Mouse (Mus musculus) midbrain, embryonic 16.5 days (tissue): ENCODE measurements around the gene Bbs9. TPM values are rescaled to one million over a fixed set of nuclear protein-coding genes. Genes with fewer than 3 reads are reported as not detected.

Experiments used
- ATAC-seq: fragments of 200-750 bp; cut with Nextera tagmentation; 2 replicates; pipeline ENCODE4 v1.8.0; 2017; ENCODE audit warnings: moderate TSS enrichment
- H3K27ac ChIP-seq: fragments of 300-500 bp; sonication (generic); 2 replicates; pipeline ENCODE4 v1.5.1; 2014; ENCODE audit warnings: mild to moderate bottlenecking, low read length, mixed read lengths
- H3K27me3 ChIP-seq: fragments of 300-500 bp; sonication (generic); 2 replicates; pipeline ENCODE4 v1.6.1; 2014; ENCODE audit warnings: low read depth, low read length, mixed read lengths; ENCODE audit not compliant: control insufficient read depth, insufficient read depth
- H3K36me3 ChIP-seq: fragments of 300-500 bp; sonication (generic); 2 replicates; pipeline ENCODE4 v1.6.1; 2014; ENCODE audit warnings: mild to moderate bottlenecking, low read length, moderate library complexity, mixed read lengths; ENCODE audit not compliant: control insufficient read depth, insufficient read depth
- H3K4me1 ChIP-seq: fragments of 300-500 bp; sonication (generic); 2 replicates; pipeline ENCODE4 v1.6.1; 2014; ENCODE audit warnings: mild to moderate bottlenecking, low read length, mixed read lengths; ENCODE audit not compliant: control insufficient read depth, insufficient read depth
- H3K4me2 ChIP-seq: fragments of 300-500 bp; sonication (generic); 2 replicates; pipeline ENCODE4 v1.6.1; 2014; ENCODE audit warnings: mild to moderate bottlenecking, low read length, mixed read lengths
- H3K4me3 ChIP-seq: fragments of 300-500 bp; sonication (generic); 2 replicates; pipeline ENCODE4 v1.5.1; 2014; ENCODE audit warnings: low read depth, mild to moderate bottlenecking, low read length, moderate library complexity, mixed read lengths
- H3K9ac ChIP-seq: fragments of 300-500 bp; sonication (generic); 2 replicates; pipeline ENCODE4 v1.6.1; 2014; ENCODE audit warnings: low read depth, low read length, mixed read lengths
- H3K9me3 ChIP-seq: fragments of 300-500 bp; sonication (generic); replicated peaks from 2 replicates; pipeline ENCODE4 v1.6.1; 2014; ENCODE audit warnings: mild to moderate bottlenecking, low read length, mixed read lengths; ENCODE audit not compliant: control insufficient read depth, poor library complexity, severe bottlenecking
- WGBS: fragments of 180-500 bp; shearing (Covaris S2); extraction: QIAGEN DNeasy Blood & Tissue Kit; methylation state at CpG from one replicate; pipeline ENCODE4 v1.1.7; 2014; 5-methylcytosine and 5-hydroxymethylcytosine counted together
- polyA plus RNA-seq: library from polyadenylated mRNA; unstranded; fragments of >200 nt; fragmentation: Nextera tagmentation; extraction: Ambion mirVana; gene quantifications from 2 replicates; pipeline ENCODE4 v1.2.1, GENCODE M21; 2015

Gene Bbs9
- polyA plus RNA-seq, 1 experiment from 2014 or later = 29.3 TPM

DNA sequence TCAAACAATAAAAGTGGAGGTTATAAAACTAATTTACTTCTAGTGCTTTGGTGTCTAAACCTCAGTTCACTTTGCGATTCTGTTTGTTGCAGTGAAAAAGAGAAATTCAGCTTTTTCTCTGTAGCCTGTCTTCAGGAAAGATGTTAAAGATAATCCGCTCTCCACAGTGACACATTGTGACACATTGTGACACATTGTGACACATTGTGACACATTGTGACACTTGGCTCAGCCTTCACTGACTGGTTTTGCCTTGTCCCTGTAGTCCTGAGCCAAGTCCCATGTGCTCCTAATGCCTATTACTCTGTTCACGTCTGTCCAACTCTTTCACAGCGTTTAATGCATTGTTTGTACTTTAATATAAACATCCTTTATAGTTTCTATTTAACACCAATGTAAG lies 203.0 kb downstream of the Bbs9 start:
- ATAC-seq = no peak
- WGBS = 85% methylated on average over 4 of the region's 4 CpGs
- H3K9me3 ChIP-seq = no peaks in the 10 kb centered on the region

DNA sequence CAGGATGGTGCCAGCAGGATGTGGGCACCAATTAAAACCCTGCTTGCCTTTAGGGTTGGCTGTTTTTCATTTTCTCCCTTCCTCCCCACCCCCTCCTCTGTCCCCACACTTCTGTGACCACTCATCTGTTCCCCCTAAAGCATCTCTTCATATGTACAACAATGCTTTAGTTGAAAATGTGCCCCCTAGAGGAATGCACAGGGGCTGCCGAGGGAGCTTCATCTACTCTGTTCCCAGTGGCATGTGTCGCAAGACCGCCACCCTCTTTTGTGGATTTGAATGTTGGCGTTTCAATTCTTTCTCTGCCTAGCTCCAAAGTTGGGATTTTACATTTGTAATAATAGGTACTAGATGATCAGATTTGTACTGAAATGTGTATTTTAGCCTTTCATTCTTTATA lies 204.0 kb downstream of the Bbs9 start:
- Histone ChIP-seq H3K36me3 (no peaks in the 10 kb centered on the region), H3K4me2 (no peak overlapping the region), H3K4me3 (no peak overlapping the region), H3K9me3 (no peaks in the 10 kb centered on the region), H3K27ac (no peak overlapping the region), H3K9ac (no peak overlapping the region), H3K4me1 (peaks cover 2% of the 10 kb centered on the region), H3K27me3 (no peaks in the 10 kb centered on the region)
- 79% methylated on average over 4 of the region's 4 CpGs for WGBS
- no peak for ATAC-seq

More for the DNA sequence above, 203.0 kb downstream of the Bbs9 start:
- Histone ChIP-seq H3K27ac (no peak overlapping the region), H3K27me3 (no peaks in the 10 kb centered on the region), H3K4me2 (no peak overlapping the region), H3K9ac (no peak overlapping the region), H3K4me3 (no peak overlapping the region), H3K4me1 (peaks cover 2% of the 10 kb centered on the region), H3K36me3 (no peaks in the 10 kb centered on the region)

DNA sequence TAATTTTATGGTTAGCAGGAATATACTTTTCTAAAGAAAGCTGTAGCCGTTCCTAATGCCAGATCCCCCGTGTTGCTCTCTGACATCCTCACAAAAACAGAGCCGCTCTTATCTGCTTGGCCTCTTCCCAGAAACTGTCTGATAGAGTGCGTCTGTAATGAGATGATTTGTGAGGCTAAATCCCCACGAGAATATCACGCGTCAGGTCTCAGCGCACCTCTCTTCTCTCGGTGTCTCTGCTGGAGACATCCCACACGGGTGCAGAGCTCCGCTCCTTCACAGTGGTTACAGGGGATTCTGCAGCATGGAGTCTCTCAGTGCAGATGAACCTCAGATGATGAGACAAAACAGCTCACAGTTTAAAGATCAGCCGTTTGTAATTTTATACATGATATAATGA lies 204.5 kb downstream of the Bbs9 start:
- no peak overlapping the region for H3K4me3 ChIP-seq
- H3K9ac ChIP-seq = no peak overlapping the region
- no peaks in the 10 kb centered on the region for H3K9me3 ChIP-seq
- WGBS = 48% methylated on average over 12 of the region's 12 CpGs
- no peak overlapping the region for H3K4me2 ChIP-seq
- no peak; the same call in 1 of the 2 replicates for ATAC-seq
- H3K4me1 ChIP-seq = peaks cover 2% of the 10 kb centered on the region
- no peaks in the 10 kb centered on the region for H3K36me3 ChIP-seq
- no peak overlapping the region for H3K27ac ChIP-seq
- no peaks in the 10 kb centered on the region for H3K27me3 ChIP-seq

GRCm38 (mm10) chr9:22680484-22680883 lies 205.0 kb downstream of the Bbs9 start:
- no peaks in the 10 kb centered on the region for H3K9me3 ChIP-seq
- peaks cover 2% of the 10 kb centered on the region for H3K4me1 ChIP-seq
- ATAC-seq = no peak
- no peak overlapping the region for H3K27ac ChIP-seq
- no peaks in the 10 kb centered on the region for H3K36me3 ChIP-seq
- WGBS = 64% methylated on average over 1 of the region's 1 CpGs
- H3K4me2 ChIP-seq = no peak overlapping the region
- no peaks in the 10 kb centered on the region for H3K27me3 ChIP-seq
- H3K9ac ChIP-seq = no peak overlapping the region
- no peak overlapping the region for H3K4me3 ChIP-seq

GRCm38 (mm10) chr9:22683786-22684185 lies 208.3 kb downstream of the Bbs9 start:
- Histone ChIP-seq H3K4me3 (no peak overlapping the region), H3K4me1 (peaks cover 2% of the 10 kb centered on the region; the same call in 1 of the 2 replicates), H3K9ac (no peak overlapping the region), H3K9me3 (no peaks in the 10 kb centered on the region), H3K27ac (no peak overlapping the region), H3K36me3 (no peaks in the 10 kb centered on the region), H3K27me3 (no peaks in the 10 kb centered on the region), H3K4me2 (no peak overlapping the region)
- no peak for ATAC-seq
- WGBS = 83% methylated on average over 3 of the region's 3 CpGs

GRCm38 (mm10) chr9:22686765-22687472 lies 211.4 kb downstream of the Bbs9 start:
- Histone ChIP-seq H3K4me2 (no peak overlapping the region), H3K36me3 (no peaks in the 10 kb centered on the region), H3K27me3 (no peaks in the 10 kb centered on the region), H3K4me1 (peaks cover 3% of the 10 kb centered on the region; the same call in 1 of the 2 replicates), H3K9me3 (no peaks in the 10 kb centered on the region), H3K9ac (no peak overlapping the region), H3K4me3 (no peak overlapping the region), H3K27ac (no peak overlapping the region)
- WGBS = 83% methylated on average over 6 of the region's 6 CpGs
- no peak for ATAC-seq

GRCm38 (mm10) chr9:22690234-22690633 lies 214.7 kb downstream of the Bbs9 start:
- no peak for ATAC-seq
- no peaks in the 10 kb centered on the region for H3K9me3 ChIP-seq
- no peak overlapping the region for H3K9ac ChIP-seq
- H3K4me3 ChIP-seq = no peak overlapping the region
- H3K27me3 ChIP-seq = no peaks in the 10 kb centered on the region
- 20% methylated on average over 7 of the region's 7 CpGs for WGBS
- H3K4me2 ChIP-seq = no peak overlapping the region
- peaks cover 3% of the 10 kb centered on the region; the same call in 1 of the 2 replicates for H3K4me1 ChIP-seq
- H3K27ac ChIP-seq = no peak overlapping the region
- no peaks in the 10 kb centered on the region for H3K36me3 ChIP-seq

GRCm38 (mm10) chr9:22695392-22695791 lies 219.9 kb downstream of the Bbs9 start:
- no peak for ATAC-seq
- no peak overlapping the region for H3K4me2 ChIP-seq
- no peak overlapping the region for H3K27ac ChIP-seq
- H3K4me3 ChIP-seq = no peak overlapping the region
- no peaks in the 10 kb centered on the region for H3K27me3 ChIP-seq
- H3K9ac ChIP-seq = no peak overlapping the region
- no peaks in the 10 kb centered on the region for H3K9me3 ChIP-seq
- no peaks in the 10 kb centered on the region for H3K4me1 ChIP-seq
- H3K36me3 ChIP-seq = no peaks in the 10 kb centered on the region
- WGBS = 89% methylated on average over 4 of the region's 4 CpGs

- Histone ChIP-seq H3K9ac (no peak overlapping the region), H3K4me1 (no peaks in the 10 kb centered on the region), H3K36me3 (no peaks in the 10 kb centered on the region), H3K4me2 (no peak overlapping the region), H3K27me3 (no peaks in the 10 kb centered on the region), H3K27ac (no peak overlapping the region), H3K4me3 (no peak overlapping the region), H3K9me3 (no peaks in the 10 kb centered on the region)
- ATAC-seq = no peak
- 85% methylated on average over 7 of the region's 7 CpGs for WGBS
Measured at GRCm38 (mm10) chr9:22696809-22697374, 221.4 kb downstream of the Bbs9 start.
